Mouse (Mus musculus) cerebellum, adult 2 months (tissue): Measurements from ENCODE around the gene Sik1. TPM values are rescaled to one million over a fixed set of nuclear protein-coding genes. Genes with fewer than 3 reads are reported as not detected.

Source experiments
- DNase-seq, 2 experiments: peaks; one replicate each; pipeline ENCODE4 v3.0.0; 2021
- H3K27ac ChIP-seq: fragments of 200-500 bp; 2 replicates; pipeline ENCODE4 v1.5.1; 2012; ENCODE audit warnings: low read length, control low read depth, inconsistent platforms; ENCODE audit not compliant: insufficient read depth
- H3K27me3 ChIP-seq: fragments of 200-500 bp; 2 replicates; pipeline ENCODE4 v1.6.1; 2012; ENCODE audit warnings: inconsistent platforms, mild to moderate bottlenecking, low read length, moderate library complexity; ENCODE audit not compliant: control insufficient read depth, insufficient read depth
- H3K4me1 ChIP-seq: fragments of 200-500 bp; 2 replicates; pipeline ENCODE4 v1.6.1; 2011; ENCODE audit warnings: low read length; ENCODE audit not compliant: control insufficient read depth, insufficient read depth
- H3K4me3 ChIP-seq: fragments of 200-500 bp; replicated peaks from 2 replicates; pipeline ENCODE3; 2011; ENCODE audit warnings: mild to moderate bottlenecking, low read depth, low read length, control low read depth; ENCODE audit not compliant: insufficient read depth
- CTCF ChIP-seq: fragments of 200-500 bp; IDR thresholded peaks from 2 replicates; pipeline ENCODE4 v1.5.1; 2011; ENCODE audit warnings: low read depth, mild to moderate bottlenecking, control low read depth, low read length, moderate library complexity, borderline replicate concordance; ENCODE audit not compliant: insufficient read depth
- POLR2A ChIP-seq: fragments of 200-500 bp; IDR thresholded peaks from 2 replicates; pipeline ENCODE4 v1.6.1; 2011; ENCODE audit warnings: low read length, control low read depth, borderline replicate concordance; ENCODE audit not compliant: insufficient read depth
- WGBS: fragments of 180-500 bp; shearing (Covaris S2); methylation state at CpG from one replicate; pipeline ENCODE4 v1.1.7; 2018; 5-methylcytosine and 5-hydroxymethylcytosine counted together
- polyA plus RNA-seq: library from polyadenylated mRNA; depleted of rRNA; stranded (reverse); fragments of >200 nt; gene quantifications from 2 replicates; pipeline ENCODE4 v1.2.3, GENCODE M21; 2012

Gene Sik1
- polyA plus RNA-seq, 1 experiment, result 5.0 TPM

GRCm38 (mm10) chr17:31850457-31850980 lies 5.1 kb downstream of the Sik1 start:
- TF ChIP-seq POLR2A (no peak), CTCF (no peak)

GRCm38 (mm10) chr17:31846970-31847369 lies 8.6 kb downstream of the Sik1 start:
- Histone ChIP-seq H3K27me3 (no peaks in the 10 kb centered on the region), H3K27ac (no peak overlapping the region), H3K4me1 (no peaks in the 10 kb centered on the region), H3K4me3 (no peak overlapping the region)
- DNase-seq, result no peak
- WGBS, result 92% methylated on average over 13 of the region's 13 CpGs
- TF ChIP-seq POLR2A (no peak), CTCF (no peak)

More at GRCm38 (mm10) chr17:31850457-31850980, 5.1 kb downstream of the Sik1 start:
- DNase-seq, result no peak
- Histone ChIP-seq H3K4me3 (no peak overlapping the region), H3K27ac (no peak overlapping the region), H3K27me3 (no peaks in the 10 kb centered on the region), H3K4me1 (no peaks in the 10 kb centered on the region)
- 89% methylated on average over 17 of the region's 17 CpGs for WGBS

- WGBS, result 68% methylated on average over 9 of the region's 9 CpGs
- no peak overlapping the region for H3K4me3 ChIP-seq
- no peak overlapping the region for H3K27ac ChIP-seq
- H3K27me3 ChIP-seq, result no peaks in the 10 kb centered on the region
- TF ChIP-seq POLR2A (no peak), CTCF (no peak)
- no peaks in the 10 kb centered on the region for H3K4me1 ChIP-seq
- no peak for DNase-seq
Observed at GRCm38 (mm10) chr17:31846352-31846751, 9.3 kb downstream of the Sik1 start.

GRCm38 (mm10) chr17:31843891-31844290 lies 11.7 kb downstream of the Sik1 start:
- H3K27ac ChIP-seq, result no peak overlapping the region
- TF ChIP-seq CTCF (no peak), POLR2A (no peak)
- no peaks in the 10 kb centered on the region for H3K4me1 ChIP-seq
- H3K4me3 ChIP-seq, result no peak overlapping the region
- H3K27me3 ChIP-seq, result no peaks in the 10 kb centered on the region
- WGBS, result 88% methylated on average over 1 of the region's 1 CpGs
- no peak for DNase-seq

- Histone ChIP-seq H3K4me1 (no peaks in the 10 kb centered on the region), H3K27ac (no peak overlapping the region), H3K4me3 (no peak overlapping the region), H3K27me3 (no peaks in the 10 kb centered on the region)
- WGBS, result 79% methylated on average over 12 of the region's 12 CpGs
- TF ChIP-seq POLR2A (no peak), CTCF (no peak)
- DNase-seq, result no peak
Observed at GRCm38 (mm10) chr17:31842930-31843822, 12.4 kb downstream of the Sik1 start.

GRCm38 (mm10) chr17:31841842-31842611 lies 13.6 kb downstream of the Sik1 start:
- Histone ChIP-seq H3K4me3 (no peak overlapping the region), H3K27me3 (no peaks in the 10 kb centered on the region), H3K27ac (no peak overlapping the region), H3K4me1 (no peaks in the 10 kb centered on the region)
- DNase-seq, result no peak
- 45% methylated on average over 18 of the region's 18 CpGs for WGBS
- TF ChIP-seq CTCF, result no peak
- no peak for TF ChIP-seq POLR2A

- H3K4me1 ChIP-seq, result no peaks in the 10 kb centered on the region
- no peak overlapping the region for H3K4me3 ChIP-seq
- H3K27ac ChIP-seq, result no peak overlapping the region
- no peak for DNase-seq
- 85% methylated on average over 3 of the region's 3 CpGs for WGBS
- H3K27me3 ChIP-seq, result no peaks in the 10 kb centered on the region
- TF ChIP-seq POLR2A (no peak), CTCF (no peak)
Observed at GRCm38 (mm10) chr17:31841453-31841841, 14.2 kb downstream of the Sik1 start.

- DNase-seq, result no peak
- Histone ChIP-seq H3K4me3 (no peak overlapping the region), H3K27ac (no peak overlapping the region), H3K4me1 (no peaks in the 10 kb centered on the region), H3K27me3 (no peaks in the 10 kb centered on the region)
- TF ChIP-seq POLR2A, result no peak
- no peak for TF ChIP-seq CTCF
- WGBS, result 23% methylated on average over 6 of the region's 6 CpGs
Observed at GRCm38 (mm10) chr17:31840423-31841003, 15.1 kb downstream of the Sik1 start.
